Mouse (Mus musculus) gonadal fat pad, adult 2 months (tissue): ENCODE data around the gene Orai3. TPM values are rescaled to one million over a fixed set of nuclear protein-coding genes. Genes with fewer than 3 reads are reported as not detected.
"Not testable (repeated sequence)": the region's sequence is repeated elsewhere in the genome, so short reads cannot be mapped to it uniquely, and the experiment has no call there.

Experiments
- DNase-seq: peaks from one replicate; pipeline ENCODE4 v3.0.0-alpha.2; 2012; ENCODE audit warnings: low read depth
- polyA plus RNA-seq: library from polyadenylated mRNA; depleted of rRNA; stranded (reverse); fragments of >200 nt; gene quantifications from 2 replicates; pipeline ENCODE4 v1.2.3, GENCODE M21; 2012

Gene Orai3
- polyA plus RNA-seq, 1 experiment = 27.1 TPM

DNA sequence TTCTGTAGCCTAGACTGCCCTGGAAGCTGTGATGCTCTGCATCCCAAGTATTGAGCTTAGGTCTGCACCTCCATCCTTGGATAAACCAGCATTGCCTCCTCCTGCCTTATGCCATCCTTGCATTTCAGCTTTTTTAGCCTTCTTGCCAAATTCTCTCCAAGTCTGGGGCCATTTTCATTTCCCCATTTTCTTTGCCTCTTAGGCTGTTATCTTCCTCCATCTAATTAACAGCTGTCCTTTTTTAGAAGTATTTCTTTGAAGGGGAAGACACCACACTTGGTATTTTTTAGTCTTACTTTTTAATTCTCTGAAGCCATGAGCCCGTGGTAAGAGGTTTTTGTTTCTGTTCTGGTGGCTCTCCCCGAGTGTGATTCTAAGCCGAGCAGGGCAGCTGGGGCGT lies 6.0 kb upstream of the Orai3 start:
- DNase-seq = no peak

- DNase-seq = no peak
Observed at GRCm38 (mm10) chr7:127765756-127766155, 3.9 kb upstream of the Orai3 start.

- no peak for DNase-seq
Observed at GRCm38 (mm10) chr7:127766851-127767609, 2.6 kb upstream of the Orai3 start.

DNA sequence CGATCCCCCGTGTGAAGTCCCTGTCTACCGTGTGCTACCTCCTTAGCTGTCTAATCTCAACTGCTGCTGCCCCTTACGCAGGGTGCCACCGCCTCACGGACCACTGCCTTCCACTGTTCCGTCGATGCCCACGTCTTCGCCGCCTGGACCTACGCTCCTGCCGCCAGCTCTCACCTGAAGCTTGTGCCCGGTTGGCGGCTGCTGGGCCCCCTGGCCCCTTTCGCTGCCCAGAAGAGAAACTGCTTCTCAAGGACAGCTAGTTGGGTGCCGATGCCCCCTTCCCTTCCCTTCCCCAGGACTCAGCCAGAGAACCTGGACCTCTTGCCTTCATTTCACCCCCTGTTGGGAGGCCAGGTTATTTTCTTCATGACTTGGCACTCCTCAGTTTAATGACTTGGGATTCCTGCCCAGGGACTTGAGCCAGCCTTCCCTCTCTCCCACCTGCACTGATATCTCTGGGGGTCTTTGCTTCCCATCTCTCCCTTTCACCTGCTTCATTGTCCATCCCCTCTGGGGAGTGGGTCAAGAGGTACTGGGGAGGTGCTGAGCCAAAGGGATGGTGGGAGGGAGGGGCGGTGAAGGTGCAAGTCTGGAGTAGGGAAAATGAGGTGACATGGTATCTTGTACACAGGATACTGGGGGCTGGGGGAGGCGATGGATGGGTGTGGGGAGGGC lies 1.8 kb upstream of the Orai3 start:
- DNase-seq = no peak

- DNase-seq = no peak
Observed at GRCm38 (mm10) chr7:127768346-127768996, 1.1 kb upstream of the Orai3 start.

GRCm38 (mm10) chr7:127768997-127769593 lies 520 bp upstream of the Orai3 start:
- DNase-seq = no peak

DNA sequence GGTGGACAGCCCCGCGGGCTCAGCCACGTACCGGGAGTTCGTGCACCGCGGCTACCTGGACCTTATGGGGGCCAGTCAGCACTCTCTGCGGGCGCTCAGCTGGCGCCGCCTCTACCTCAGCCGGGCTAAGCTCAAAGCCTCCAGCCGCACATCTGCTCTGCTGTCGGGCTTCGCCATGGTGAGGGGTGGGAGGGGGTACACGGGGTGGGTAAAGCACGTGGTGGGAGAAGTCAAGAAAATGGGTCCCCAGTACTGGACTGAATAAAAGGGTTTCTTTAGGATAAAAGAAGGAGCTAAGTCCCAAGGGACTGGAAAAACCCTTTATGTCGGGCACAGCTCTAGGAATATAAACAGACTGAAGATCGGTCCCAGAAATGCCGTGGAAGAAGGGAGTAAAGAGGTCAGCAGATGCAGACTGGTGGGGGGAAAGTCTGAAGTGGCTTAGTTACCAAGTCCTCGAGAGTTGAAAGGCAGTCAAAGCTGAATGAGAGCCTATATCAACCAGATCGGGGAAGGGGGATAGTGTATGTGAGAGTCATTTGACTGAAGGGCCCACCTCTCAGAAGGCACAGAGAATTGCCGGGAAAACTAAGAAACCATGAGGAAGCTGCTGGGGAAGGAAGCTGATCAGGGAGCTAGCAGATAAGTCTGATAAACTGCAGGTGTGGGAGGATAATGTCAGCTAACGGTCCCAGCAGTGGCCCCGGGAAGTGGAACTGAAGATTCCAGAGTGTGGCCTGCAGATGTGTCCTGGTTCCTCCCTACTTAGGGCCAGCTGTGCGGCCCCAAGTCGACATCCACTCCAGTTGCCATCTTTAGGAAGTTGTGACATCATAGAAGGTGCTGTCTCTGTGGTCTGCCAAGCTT lies 657 bp downstream of the Orai3 start:
- no peak for DNase-seq

- DNase-seq = no peak
Observed at GRCm38 (mm10) chr7:127771262-127771661, 1.6 kb downstream of the Orai3 start.

GRCm38 (mm10) chr7:127772080-127772479 lies 2.5 kb downstream of the Orai3 start:
- no peak for DNase-seq

- no peak for DNase-seq
Observed at GRCm38 (mm10) chr7:127772557-127772956, 2.9 kb downstream of the Orai3 start.

- no peak for DNase-seq
Observed at GRCm38 (mm10) chr7:127773664-127774384, 4.2 kb downstream of the Orai3 start.

- not testable (repeated sequence) for DNase-seq
Observed at GRCm38 (mm10) chr7:127775837-127776236, 6.2 kb downstream of the Orai3 start.

GRCm38 (mm10) chr7:127776426-127776825 lies 6.8 kb downstream of the Orai3 start, which contains the start of gene Setd1a:
Gene Setd1a, plus strand, starts transcription at chr7:127776670.
- no peak for DNase-seq

DNA sequence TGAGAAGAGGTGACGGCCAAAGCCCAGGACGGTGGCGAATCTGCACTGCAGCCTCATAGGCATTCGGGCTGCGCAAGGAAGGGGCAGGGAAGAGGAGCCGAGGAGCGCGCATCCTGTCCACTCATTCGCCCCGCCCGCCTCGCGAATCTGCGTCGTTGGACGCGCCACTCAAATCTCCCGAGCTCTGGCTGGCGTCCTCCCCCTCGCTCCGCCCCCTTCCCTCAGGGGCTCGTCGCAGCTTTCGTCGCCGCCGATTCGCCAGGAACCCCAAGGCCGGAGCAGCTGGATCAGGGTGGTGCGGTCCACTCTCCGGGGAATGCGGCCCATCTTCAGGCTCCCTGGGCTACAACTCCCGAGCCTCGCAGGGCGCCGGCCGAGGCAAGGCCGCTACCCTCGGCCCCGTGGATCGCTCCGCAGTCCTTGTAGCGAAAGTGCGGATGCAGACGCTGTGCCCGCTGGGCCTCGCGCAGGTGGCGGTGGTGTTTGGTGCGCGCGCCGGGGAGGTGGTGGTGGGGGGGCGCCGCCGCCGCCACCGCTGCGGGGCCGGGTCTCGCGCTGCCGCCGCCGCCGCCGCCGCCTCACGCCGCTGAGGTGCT lies 7.4 kb downstream of the Orai3 start:
- no peak for DNase-seq

GRCm38 (mm10) chr7:127777474-127778266 lies 8.1 kb downstream of the Orai3 start:
- DNase-seq = no peak

GRCm38 (mm10) chr7:127778350-127778749 lies 8.7 kb downstream of the Orai3 start:
- no peak for DNase-seq

- DNase-seq = no peak
Observed at GRCm38 (mm10) chr7:127785308-127785707, 15.7 kb downstream of the Orai3 start, which contains the start of gene Gm49388. Gene Gm49388, plus strand, starts transcription at chr7:127785608.

GRCm38 (mm10) chr7:127797076-127797845 lies 27.6 kb downstream of the Orai3 start:
- DNase-seq = no peak

- no peak for DNase-seq
Observed at GRCm38 (mm10) chr7:127798591-127798990, 29.0 kb downstream of the Orai3 start.
